ENCODE assay signal across 11 mouse cellular contexts in the genomic region with DNA sequence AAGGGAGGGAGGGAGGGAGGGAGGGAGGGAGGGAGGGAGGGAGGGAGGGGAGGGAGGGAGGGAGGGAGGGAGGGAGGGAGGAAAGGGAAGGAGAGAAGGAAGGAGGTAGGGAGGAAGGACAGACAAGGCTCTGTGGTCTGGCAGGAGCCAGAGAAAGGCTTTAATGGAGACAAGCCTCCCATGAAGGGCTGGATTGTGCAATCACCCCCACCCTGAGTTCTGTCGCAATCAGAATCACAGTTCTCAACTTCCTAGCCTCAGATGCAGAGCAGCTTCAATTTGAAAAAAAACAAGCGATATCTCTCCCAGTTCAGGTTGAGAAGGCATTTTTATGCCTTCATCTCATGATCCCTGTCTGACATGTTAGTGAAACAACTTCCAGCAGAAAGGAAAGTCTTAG. TPM values are rescaled to one million over a fixed set of nuclear protein-coding genes. Genes with fewer than 3 reads are reported as not detected.
DNase-seq lines count a peak whose midpoint lies in the region; ATAC-seq and TF ChIP-seq lines count a peak whose summit lies in the region.
"Had no signal": no experiment of that assay in that cellular context is flagged by ENCODE, and none has a peak within 500 bp of the region (broad histone marks: within the 10 kb centered on the region; RNA-seq: fewer than 3 reads in every experiment).

No protein-coding gene starts in this region.

- no peak overlapping the region; the same call in 1 of the 2 replicates for H3K27ac ChIP-seq in heart, adult 2 months
- no peak overlapping the region for H3K27ac ChIP-seq in hindbrain, embryonic 16.5 days (ENCODE audit: low read depth, low read length)
- H3K27ac ChIP-seq: neural tube, embryonic 15.5 days had no signal

- no peaks in the 10 kb centered on the region for H3K9me3 ChIP-seq in hindbrain, embryonic 16.5 days (ENCODE audit: control insufficient read depth, low read length)
- H3K9me3 ChIP-seq: liver, embryonic 13.5 days; neural tube, embryonic 15.5 days had no signal

- no peak for TF ChIP-seq CTCF in heart, adult 2 months (IDR thresholded peaks at IDR 0.05)

- intact Hi-C loops in heart, adult 2 months (cut with DNase I): no loop called here
- intact Hi-C loops in heart, postnatal 10 days (cut with DNase I): no loop called here

- H3K79me2 ChIP-seq in heart, adult 2 months (replicated peaks; ENCODE audit: control insufficient read depth, insufficient read depth, low read length): no peaks in the 10 kb centered on the region; the same call in none of the 2 replicates

- no peaks in the 10 kb centered on the region for H3K36me3 ChIP-seq in heart, adult 2 months (ENCODE audit: control insufficient read depth, insufficient read depth, low read length)
- no peaks in the 10 kb centered on the region for H3K36me3 ChIP-seq in hindbrain, embryonic 16.5 days (ENCODE audit: control insufficient read depth, insufficient read depth, low read length)
- H3K36me3 ChIP-seq: neural tube, embryonic 15.5 days had no signal

- H3K9ac ChIP-seq in heart, adult 2 months (ENCODE audit: low read depth, low read length): no peak overlapping the region
- H3K9ac ChIP-seq in hindbrain, embryonic 16.5 days (ENCODE audit: low read depth, low read length): no peak overlapping the region
- H3K9ac ChIP-seq: liver, embryonic 13.5 days; neural tube, embryonic 15.5 days had no signal

- H3K27me3 ChIP-seq in heart, adult 2 months (ENCODE audit: control insufficient read depth, insufficient read depth, low read length): no peaks in the 10 kb centered on the region
- no peaks in the 10 kb centered on the region for H3K27me3 ChIP-seq in hindbrain, embryonic 16.5 days (replicated peaks; ENCODE audit: control insufficient read depth, insufficient read depth, low read length)
- H3K27me3 ChIP-seq: liver, embryonic 13.5 days; neural tube, embryonic 15.5 days had no signal

- TF ChIP-seq POLR2A in heart, adult 2 months (IDR thresholded peaks at IDR 0.05; ENCODE audit: insufficient read depth, low read depth, low read length): no peak

- no peak overlapping the region for H3K4me3 ChIP-seq in heart, adult 2 months
- H3K4me3 ChIP-seq in hindbrain, embryonic 16.5 days (ENCODE audit: low read length): no peak overlapping the region
- H3K4me3 ChIP-seq: liver, embryonic 13.5 days; neural tube, embryonic 15.5 days had no signal

- TF ChIP-seq EP300 in heart, adult 2 months (IDR thresholded peaks at IDR 0.05; ENCODE audit: insufficient read depth, low read depth, low read length): no peak

- peak; percentile 59 to 74 for ATAC-seq in hematopoietic stem cell, adult 5-6 weeks (replicated peaks in 1 of 2; ENCODE audit: insufficient read depth in 1 of 2, low FRiP score in 2 of 2, low TSS enrichment in 1 of 2, low read depth in 1 of 2, poor library complexity in 2 of 2, severe bottlenecking in 2 of 2)
- peak; percentile 85 for ATAC-seq in megakaryocyte progenitor cell, adult 5-6 weeks (replicated peaks; ENCODE audit: poor library complexity)
- no peak for ATAC-seq in hindbrain, embryonic 16.5 days

- H3K4me2 ChIP-seq in hindbrain, embryonic 16.5 days (ENCODE audit: low read length): no peak overlapping the region
- H3K4me2 ChIP-seq: liver, embryonic 13.5 days; neural tube, embryonic 15.5 days had no signal

- H3K4me1 ChIP-seq in heart, adult 2 months (ENCODE audit: control insufficient read depth, insufficient read depth, low read length): no peaks in the 10 kb centered on the region; the same call in 1 of the 2 replicates
- H3K4me1 ChIP-seq in hindbrain, embryonic 16.5 days (ENCODE audit: control insufficient read depth, insufficient read depth, low read depth, low read length): no peaks in the 10 kb centered on the region
- H3K4me1 ChIP-seq: neural tube, embryonic 15.5 days had no signal

- WGBS in heart, adult 2 months: 66% methylated on average over 2 of the region's 2 CpGs
- 84% methylated on average over 2 of the region's 2 CpGs for WGBS in hindbrain, embryonic 16.5 days

- DNase-seq in heart, adult 2 months: peak; percentile 71 to 79
- DNase-seq in heart, postnatal 10 days: no peak
- peak; percentile 61 for DNase-seq in adrenal gland, postnatal 14 days
- no peak for DNase-seq in cerebellum, adult 8-10 months
- no peak for DNase-seq in thymus, postnatal 36 days
- DNase-seq: kidney, postnatal 14 days; liver, embryonic 13.5 days had no signal

RNA-seq across cellular contexts. Expression of a gene that starts 11.4 kb away (rescaled TPM):
- total RNA-seq in heart, adult 2 months (2021): 10 to 100 TPM; 43.3 to 43.5 TPM
- polyA plus RNA-seq in heart, adult 2 months (2012; rRNA removed): 37.2 and 39.3 TPM in 2 replicates
- 100 to 1,000 TPM; 185 to 196 TPM for total RNA-seq in heart, postnatal 10 days (2021)
- 9.2 and 9.4 TPM in 2 replicates for total RNA-seq in adrenal gland, postnatal 14 days (2021)
- total RNA-seq in hematopoietic stem cell, adult 5-6 weeks (2017): 13.1 and 21.3 TPM in 2 replicates
- total RNA-seq in megakaryocyte progenitor cell, adult 5-6 weeks (2015): 14.6 and 16.3 TPM in 2 replicates
- 20.0 and 23.5 TPM in 2 replicates for total RNA-seq in megakaryocyte progenitor cell, adult 5-6 weeks (2017)
- 2.2 and 2.5 TPM in 2 replicates for polyA plus RNA-seq in hindbrain, embryonic 16.5 days (2015; fragmentation: Nextera tagmentation; extraction: Ambion mirVana)

Comparison
In these comparisons a context has a peak if more than half of its experiments do, and no peak if none do; other contexts are left out.
1. DNase-seq: peak in heart, adult 2 months (2 of 2) and adrenal gland, postnatal 14 days (single experiment); none in heart, postnatal 10 days (0 of 2), cerebellum, adult 8-10 months (single experiment) and thymus, postnatal 36 days (0 of 2).